Mouse (Mus musculus) right cerebral cortex, postnatal 10 days (tissue): ENCODE data around the gene Epha6.
"Not testable (repeated sequence)": the region's sequence is repeated elsewhere in the genome, so short reads cannot be mapped to it uniquely, and the experiment has no call there.

Experiments used
- DNase-seq, 2 experiments: peaks; one replicate each; pipeline ENCODE4 v3.0.0; 2021; ENCODE audit warnings: low spot score in 2 of 2

Gene Epha6

DNA sequence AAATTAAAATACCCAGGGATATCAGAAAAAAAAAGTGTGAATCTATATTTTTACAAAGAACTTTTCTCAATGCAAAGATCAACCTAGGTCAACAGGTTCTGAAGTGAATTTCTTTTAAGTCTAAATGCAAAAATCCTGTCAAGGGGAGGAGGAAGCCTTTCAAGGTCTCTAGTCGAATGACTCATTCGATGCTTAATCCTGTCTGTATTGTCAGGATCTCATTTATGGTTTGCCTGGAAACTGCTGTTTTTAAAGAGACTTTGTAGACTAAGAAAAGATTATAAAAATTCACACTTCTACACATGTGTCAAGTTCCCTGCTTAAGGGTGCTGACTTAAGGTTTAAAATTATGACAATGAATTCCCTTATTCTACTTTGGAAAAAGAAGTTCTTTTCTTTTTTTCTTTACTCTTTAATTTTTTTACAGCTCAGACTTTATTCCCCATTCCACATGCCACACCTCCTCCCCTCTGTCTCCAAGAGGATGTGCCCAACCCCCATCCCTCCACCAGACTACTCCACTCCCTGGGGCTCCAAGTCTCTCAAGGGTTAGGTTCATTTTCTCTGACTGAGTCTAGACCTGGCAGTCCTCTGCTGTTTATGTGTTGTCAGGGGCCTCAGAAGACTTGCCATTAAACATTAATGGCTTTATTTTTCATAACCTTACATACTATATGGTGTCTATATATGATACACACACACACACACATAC is 598.3 kb downstream of the Epha6 start:
- DNase-seq: peak in 1 of 2 experiments; percentile 24

- DNase-seq: no peak
Measured at GRCm38 (mm10) chr16:59969816-59970215, 635.5 kb downstream of the Epha6 start.

GRCm38 (mm10) chr16:59955731-59956130 is 649.6 kb downstream of the Epha6 start:
- no peak for DNase-seq

- no peak for DNase-seq
Measured at GRCm38 (mm10) chr16:59923696-59924095, 681.6 kb downstream of the Epha6 start.

DNA sequence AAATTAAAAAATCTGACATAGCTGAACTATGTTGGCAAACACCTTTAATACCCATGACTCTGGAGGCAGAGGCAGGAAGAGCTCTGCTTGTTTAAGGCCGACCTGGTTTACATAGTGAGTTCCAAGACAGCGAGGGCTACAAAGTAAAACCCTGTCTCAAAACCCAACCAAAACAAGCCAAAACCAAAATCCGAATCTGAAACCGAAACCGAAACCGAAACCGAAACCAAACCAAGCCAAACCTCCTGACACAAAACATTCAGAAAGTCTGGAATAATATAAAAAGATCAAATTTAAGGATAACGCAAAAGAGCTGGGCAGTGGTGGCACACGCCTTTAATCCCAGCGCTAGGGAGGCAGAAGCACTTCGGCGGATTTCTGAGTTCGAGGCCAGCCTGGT is 725.3 kb downstream of the Epha6 start:
- DNase-seq: no peak

DNA sequence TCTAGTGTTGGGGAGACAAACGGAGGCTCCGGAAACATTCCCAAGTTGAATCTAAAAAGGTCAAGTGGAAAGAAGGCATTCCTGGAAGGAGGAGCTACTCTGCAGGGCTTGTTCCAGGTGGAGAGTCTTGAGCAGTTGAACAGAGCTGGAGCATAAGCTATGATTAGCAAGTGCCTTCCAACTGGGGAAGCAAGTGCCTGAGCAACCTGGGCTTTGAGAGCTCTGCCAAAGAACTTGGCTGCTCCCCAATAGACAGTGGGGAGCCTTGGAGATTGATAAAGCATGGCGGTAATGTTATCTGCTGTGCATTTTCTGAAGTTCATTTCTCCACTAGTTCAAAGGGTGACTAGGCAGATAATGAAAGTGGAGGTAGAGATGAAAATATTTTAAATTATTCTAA is 733.5 kb downstream of the Epha6 start:
- no peak for DNase-seq

- DNase-seq: no peak
Measured at GRCm38 (mm10) chr16:59854160-59854717, 751.1 kb downstream of the Epha6 start.

DNA sequence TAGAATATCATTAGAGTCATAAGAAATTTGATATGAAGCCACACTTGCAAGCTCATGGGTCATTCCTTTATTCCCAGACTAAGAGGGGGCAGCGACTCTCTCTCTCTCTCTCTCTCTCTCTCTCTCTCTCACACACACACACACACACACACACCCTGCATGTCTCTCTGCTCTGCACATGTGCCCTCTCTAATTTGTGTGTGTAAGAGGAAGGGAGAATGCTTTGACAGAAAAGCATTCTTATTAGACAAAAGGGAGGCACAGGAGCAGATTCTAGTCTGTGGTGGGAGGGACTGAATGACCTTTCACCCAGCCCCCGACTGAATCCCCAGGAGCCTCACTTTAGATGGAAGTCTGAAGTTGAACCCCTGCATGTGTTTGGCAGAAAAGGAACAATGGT is 752.6 kb downstream of the Epha6 start:
- no peak for DNase-seq

DNA sequence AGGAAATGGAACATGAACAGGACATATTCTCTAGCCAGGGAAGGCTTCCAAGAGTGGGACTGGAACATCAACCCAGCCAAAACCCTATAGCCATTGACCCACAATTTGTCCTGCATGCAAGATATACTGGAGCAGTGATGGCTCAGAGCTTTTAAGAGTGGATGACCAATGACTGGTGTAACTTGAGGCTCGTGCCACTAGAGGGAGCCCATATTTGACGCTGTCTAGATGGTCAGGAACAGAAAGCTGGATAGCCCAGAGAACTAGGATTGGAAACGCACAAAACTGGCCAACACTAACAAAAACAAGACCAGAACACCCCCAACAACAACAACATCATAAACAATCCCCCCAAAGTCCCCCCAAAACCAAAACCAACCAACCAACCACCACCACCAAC is 758.8 kb downstream of the Epha6 start:
- DNase-seq: no peak

DNA sequence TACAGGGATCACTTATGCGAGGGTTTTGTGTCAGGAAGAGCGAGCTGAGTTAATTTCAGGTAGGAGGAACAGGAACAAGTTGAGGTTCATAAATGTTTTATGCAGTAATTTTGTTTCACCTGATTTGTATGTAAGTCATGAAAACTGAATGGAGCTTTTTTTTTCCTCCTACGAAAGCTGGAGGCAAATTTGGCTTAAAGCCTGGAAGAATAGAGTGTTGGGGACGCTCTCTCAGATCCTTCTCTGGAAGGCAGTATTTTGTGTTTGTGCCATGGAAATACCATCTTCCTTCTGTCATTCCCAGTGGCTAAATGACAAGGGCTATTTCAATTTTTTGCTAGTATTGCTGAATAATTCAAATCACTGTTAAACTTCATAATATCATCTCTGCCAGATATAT is 768.6 kb downstream of the Epha6 start:
- no peak for DNase-seq

DNA sequence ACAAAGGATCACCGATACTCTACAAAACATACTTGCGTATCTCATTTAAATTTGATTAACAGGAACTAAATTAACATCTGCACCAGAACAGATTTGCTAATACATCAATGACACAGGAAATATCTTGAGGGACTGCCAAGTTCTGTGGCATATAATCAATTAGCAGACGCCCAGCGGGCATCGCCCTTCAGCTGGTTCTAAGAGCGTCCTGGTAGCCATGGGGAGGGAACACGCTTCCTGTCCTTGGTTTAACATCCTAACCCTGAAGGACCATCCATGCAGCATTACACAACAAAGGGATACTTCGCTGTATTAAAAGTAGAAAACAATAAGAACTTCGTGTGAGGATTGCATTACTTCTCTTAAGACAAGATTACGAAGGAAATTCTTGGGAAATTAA is 769.0 kb downstream of the Epha6 start:
- no peak for DNase-seq

- DNase-seq: no peak
Measured at GRCm38 (mm10) chr16:59832468-59832867, 772.9 kb downstream of the Epha6 start.

GRCm38 (mm10) chr16:59829655-59830054 is 775.7 kb downstream of the Epha6 start:
- DNase-seq: no peak

DNA sequence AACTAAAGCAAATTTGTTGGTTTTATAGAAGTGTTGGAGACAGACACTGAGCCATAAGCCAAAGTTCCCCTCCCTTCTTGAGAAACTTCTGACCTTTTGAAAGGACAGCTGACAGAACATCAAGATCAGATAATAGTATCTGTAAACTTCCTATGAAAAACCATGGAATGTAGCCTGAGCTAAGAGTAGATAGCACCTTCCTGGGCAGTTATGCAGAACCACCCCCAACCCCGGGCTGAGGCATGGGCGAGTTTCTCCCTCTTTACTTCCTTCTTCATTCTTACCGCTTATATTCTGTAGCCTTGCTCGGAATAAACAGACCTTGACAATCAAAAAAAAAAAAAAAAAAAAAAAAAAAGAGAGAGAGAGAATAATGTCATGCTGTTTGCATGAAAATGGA is 805.5 kb downstream of the Epha6 start:
- DNase-seq: not testable (repeated sequence)

DNA sequence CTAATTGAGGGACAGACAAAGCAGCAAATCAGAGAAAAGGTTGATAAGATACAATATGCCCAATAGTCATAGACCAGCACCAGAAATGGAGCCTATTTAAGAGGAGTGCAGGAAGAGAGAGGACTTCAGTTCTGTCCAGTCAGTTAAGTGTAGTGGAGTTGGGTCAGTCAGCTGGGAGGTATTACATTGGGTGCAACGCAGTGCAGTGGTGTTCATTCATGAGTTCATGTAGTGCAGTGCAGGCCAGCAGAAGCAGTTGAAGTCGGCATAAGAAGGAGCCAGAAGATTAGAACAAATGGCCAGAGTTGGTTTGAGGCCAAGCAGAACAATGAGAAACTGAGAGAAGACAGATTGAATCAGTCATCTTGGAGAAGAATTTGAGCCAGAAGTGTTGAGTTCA is 833.0 kb downstream of the Epha6 start:
- no peak for DNase-seq

DNA sequence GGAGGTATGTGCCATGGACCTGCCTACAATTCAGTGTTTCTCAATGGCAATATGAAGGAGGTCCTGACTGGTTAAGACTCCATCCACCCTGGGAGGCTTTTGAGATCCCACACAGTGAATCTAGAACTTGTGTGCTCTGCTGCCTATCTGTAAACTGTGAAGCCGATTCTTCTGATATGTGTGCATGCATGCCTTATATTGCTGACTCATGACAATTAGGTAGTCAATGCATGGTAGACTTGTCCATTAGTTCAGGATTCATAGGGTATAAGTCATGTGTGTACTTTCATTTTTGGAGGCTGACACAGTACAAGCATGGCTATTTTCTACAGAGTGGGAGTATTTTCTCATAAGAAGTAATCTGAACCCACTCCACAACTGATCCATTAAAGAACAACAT is 834.9 kb downstream of the Epha6 start:
- no peak for DNase-seq

DNA sequence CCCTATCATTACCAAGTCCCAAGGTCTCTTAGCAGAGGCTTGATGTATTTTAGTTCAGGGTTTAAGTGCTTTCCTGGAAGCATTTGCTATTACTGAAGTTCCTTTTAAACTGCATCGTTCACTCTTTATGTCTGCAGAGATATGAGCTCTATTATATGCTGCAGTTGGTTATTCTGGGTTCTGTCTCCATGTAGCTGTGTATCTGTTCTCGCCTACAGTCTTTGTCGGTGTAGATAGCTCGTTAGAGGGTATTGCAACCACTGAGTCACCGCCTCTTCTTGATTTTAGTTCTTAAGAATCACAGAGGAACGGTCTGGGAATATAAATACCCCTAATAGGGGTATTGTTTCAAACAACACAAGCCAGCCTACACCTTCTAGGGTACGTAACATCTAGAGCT is 835.4 kb downstream of the Epha6 start:
- no peak for DNase-seq

DNA sequence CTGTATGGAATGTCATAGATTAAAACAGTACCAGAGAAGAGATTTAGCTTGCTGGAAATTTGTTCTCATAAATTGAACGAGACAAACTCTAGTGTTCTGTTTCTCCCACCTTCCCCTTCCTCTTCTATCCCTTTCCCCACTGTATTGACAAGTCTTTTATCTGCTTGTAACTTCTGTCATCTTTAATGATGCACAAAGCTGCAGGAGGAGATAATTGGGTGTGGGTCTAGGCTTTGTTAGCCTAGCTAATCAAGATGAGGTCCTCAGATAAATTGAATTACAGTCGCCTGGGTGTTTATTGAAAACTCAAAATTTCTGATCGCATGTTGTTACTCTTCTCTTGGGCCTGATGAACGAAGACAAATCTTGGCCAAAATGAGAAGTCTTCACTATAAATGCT is 844.5 kb downstream of the Epha6 start:
- DNase-seq: no peak

DNA sequence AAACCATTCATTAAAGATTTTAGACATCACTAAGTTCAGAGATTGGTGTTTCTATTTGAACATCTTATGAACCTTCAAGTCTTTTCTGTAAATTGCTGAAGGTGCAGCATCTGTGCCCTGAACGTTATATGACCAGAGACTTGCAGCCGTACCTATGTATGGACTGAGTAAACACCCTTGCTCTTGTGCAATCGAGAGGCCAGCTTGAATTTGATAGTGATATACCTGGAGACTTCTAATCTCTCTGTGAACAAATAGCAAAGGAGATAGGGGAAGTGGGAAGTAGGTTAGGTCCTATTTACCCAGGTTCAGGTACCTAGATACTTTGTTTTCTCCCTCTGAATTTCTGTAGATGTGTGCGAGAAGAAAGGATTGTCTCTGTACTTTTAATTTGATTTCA is 854.4 kb downstream of the Epha6 start:
- no peak for DNase-seq

- peak; percentile 22 to 32 for DNase-seq
Measured at GRCm38 (mm10) chr16:59743669-59744068, 861.7 kb downstream of the Epha6 start.

DNA sequence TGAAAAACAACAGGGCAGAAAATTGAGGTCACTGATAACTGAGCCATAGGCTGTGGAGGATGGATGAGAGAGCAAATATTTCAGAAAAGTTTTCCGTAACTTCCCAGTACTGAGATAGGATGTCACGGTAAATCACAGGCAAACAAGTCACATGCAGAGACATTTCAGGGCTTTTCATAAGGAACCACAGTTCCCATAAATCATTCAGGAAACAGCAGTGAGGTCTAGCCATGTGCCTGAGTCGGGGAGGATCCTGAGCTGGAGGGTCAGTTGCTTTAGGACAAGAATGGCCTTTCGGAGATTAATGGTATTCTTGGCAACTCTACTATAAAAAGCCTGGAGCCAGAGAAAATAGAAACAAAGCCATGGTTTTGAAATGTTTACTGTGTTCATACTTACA is 889.8 kb downstream of the Epha6 start:
- no peak for DNase-seq

GRCm38 (mm10) chr16:59693230-59693629 is 912.1 kb downstream of the Epha6 start:
- peak; percentile 55 to 83 for DNase-seq

DNA sequence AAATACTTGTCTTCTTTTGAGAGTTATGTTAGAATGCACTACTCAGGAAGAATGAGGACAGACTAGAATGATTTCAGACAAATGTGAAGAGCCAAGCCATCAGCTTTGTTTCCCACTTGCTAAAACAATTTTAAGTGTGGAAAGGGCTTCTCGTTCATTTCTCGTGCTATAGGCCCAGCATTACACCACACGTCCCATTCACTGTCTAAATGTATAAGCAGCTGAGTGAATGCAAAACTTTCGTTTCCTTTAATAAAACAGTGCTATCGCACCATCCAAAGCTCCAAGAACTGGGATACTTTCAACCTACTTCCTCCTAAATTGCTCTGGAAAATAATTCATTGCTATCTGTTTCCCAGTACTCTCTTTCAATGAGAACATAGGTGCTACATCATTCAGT is 916.2 kb downstream of the Epha6 start:
- DNase-seq: no peak

DNA sequence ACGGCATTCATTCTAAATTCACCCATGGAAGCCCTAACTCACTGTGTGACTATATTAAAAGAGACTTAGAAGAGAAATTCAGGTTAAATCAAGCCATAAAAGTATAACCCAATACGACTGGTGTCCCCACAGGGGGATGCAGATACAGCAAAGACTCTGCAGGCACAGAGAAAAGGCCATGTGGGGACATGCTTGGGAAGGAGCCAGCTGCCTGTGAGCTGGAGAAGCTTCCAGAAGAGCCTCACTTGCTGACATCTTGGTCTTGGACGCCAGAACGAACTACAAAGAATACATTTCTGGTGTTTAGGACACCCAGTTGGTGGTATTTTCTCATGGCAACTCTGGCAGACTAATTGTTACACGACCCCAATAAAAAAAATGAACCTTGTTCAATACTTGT is 920.2 kb downstream of the Epha6 start:
- DNase-seq: peak; percentile 29 to 57
